Comparison of ENCODE assay signal across 22 mouse cellular contexts in genomic region chr4:154915286-154915685, GRCm38 (mm10). TPM values are rescaled to one million over a fixed set of nuclear protein-coding genes. Genes with fewer than 3 reads are reported as not detected.
DNase-seq lines count a peak whose midpoint lies in the region; ATAC-seq and TF ChIP-seq lines count a peak whose summit lies in the region.
"Had no signal": no experiment of that assay in that cellular context is flagged by ENCODE, and none has a peak within 500 bp of the region (broad histone marks: within the 10 kb centered on the region; RNA-seq: fewer than 3 reads in every experiment).

No protein-coding gene starts in this region.

- 0 out of 2 replicates have a peak, but pooled peaks cover 3% of the 10 kb centered on the region for H3K9me3 ChIP-seq in intestine, postnatal 0 days (ENCODE audit: control insufficient read depth)
- H3K9me3 ChIP-seq in intestine, embryonic 15.5 days, result no peaks in the 10 kb centered on the region
- H3K9me3 ChIP-seq in liver, postnatal 0 days (ENCODE audit: low read length), result peaks cover 5% of the 10 kb centered on the region; the same call in 1 of the 2 replicates
- H3K9me3 ChIP-seq: embryonic facial prominence, embryonic 10.5 days; hindbrain, embryonic 15.5 days; limb, embryonic 12.5 days; midbrain, embryonic 12.5 days; neural tube, embryonic 15.5 days had no signal

- no peak for TF ChIP-seq CTCF in intestine, postnatal 0 days (IDR thresholded peaks at IDR 0.05; ENCODE audit: low read depth)
- TF ChIP-seq CTCF in spleen, adult 2 months (IDR thresholded peaks at IDR 0.05; ENCODE audit: extremely low read depth, insufficient read depth, insufficient read length, insufficient replicate concordance), result no peak
- TF ChIP-seq CTCF in liver, postnatal 0 days (IDR thresholded peaks at IDR 0.05; ENCODE audit: low read depth), result no peak

- no peak for TF ChIP-seq EP300 in liver, postnatal 0 days (IDR thresholded peaks at IDR 0.05; ENCODE audit: low read depth)

- intact Hi-C loops in left cerebral cortex, postnatal 10 days (cut with DNase I), result no loop called here

- H3K4me3 ChIP-seq in intestine, postnatal 0 days (ENCODE audit: low read depth, low read length), result no peak overlapping the region
- no peak overlapping the region for H3K4me3 ChIP-seq in intestine, embryonic 15.5 days (replicated peaks)
- no peak overlapping the region for H3K4me3 ChIP-seq in spleen, adult 2 months (ENCODE audit: extremely low read depth, insufficient read depth, insufficient read length)
- no peak overlapping the region for H3K4me3 ChIP-seq in liver, postnatal 0 days (ENCODE audit: low read depth, low read length)
- H3K4me3 ChIP-seq: embryonic facial prominence, embryonic 10.5 days; hindbrain, embryonic 15.5 days; limb, embryonic 12.5 days; midbrain, embryonic 12.5 days; neural tube, embryonic 15.5 days had no signal

- no peak overlapping the region for H3K9ac ChIP-seq in intestine, postnatal 0 days (ENCODE audit: low read depth, low read length)
- no peak overlapping the region for H3K9ac ChIP-seq in intestine, embryonic 15.5 days
- H3K9ac ChIP-seq in liver, postnatal 0 days (replicated peaks), result no peak overlapping the region
- H3K9ac ChIP-seq: hindbrain, embryonic 15.5 days; limb, embryonic 12.5 days; lung, embryonic 14.5 days; midbrain, embryonic 12.5 days; neural tube, embryonic 15.5 days had no signal

- no peak for TF ChIP-seq POLR2A in spleen, adult 2 months (IDR thresholded peaks at IDR 0.05; ENCODE audit: low read depth, low read length)

- no peak for DNase-seq in spleen, adult 2 months (ENCODE audit: low read depth in 1 of 2, low spot score in 2 of 2)
- no peak for DNase-seq in spleen, adult 18-20 months
- DNase-seq in liver, postnatal 0 days, result no peak
- DNase-seq in left cerebral cortex, postnatal 10 days (ENCODE audit: extremely low spot score in 1 of 2, low spot score in 2 of 2), result no peak
- DNase-seq in lung, adult 18-20 months, result no peak
- DNase-seq: adrenal gland, postnatal 25 days; cerebellum, adult 9-11 months; gastrocnemius, postnatal 25 days; heart, postnatal 4 days; lung, embryonic 14.5 days; right cerebral cortex, adult 18-20 months had no signal

- WGBS in intestine, postnatal 0 days, result 60% methylated on average over 10 of the region's 10 CpGs
- 74% methylated on average over 10 of the region's 10 CpGs for WGBS in intestine, embryonic 15.5 days
- WGBS in spleen, adult 2 months, result 19% methylated on average over 10 of the region's 10 CpGs
- WGBS in liver, postnatal 0 days (ENCODE audit: insufficient replicate concordance), result 38% methylated on average over 10 of the region's 10 CpGs

- peak overlapping the region; percentile 17 for H3K4me2 ChIP-seq in intestine, postnatal 0 days (replicated peaks; ENCODE audit: low read depth)
- no peak overlapping the region for H3K4me2 ChIP-seq in intestine, embryonic 15.5 days (replicated peaks)
- H3K4me2 ChIP-seq in liver, postnatal 0 days (ENCODE audit: low read depth, low read length), result no peak overlapping the region
- H3K4me2 ChIP-seq: hindbrain, embryonic 15.5 days; limb, embryonic 12.5 days; lung, embryonic 14.5 days; midbrain, embryonic 12.5 days; neural tube, embryonic 15.5 days had no signal

- H3K27ac ChIP-seq in intestine, postnatal 0 days (ENCODE audit: low read depth, low read length), result peak overlapping the region; percentile 60
- no peak overlapping the region for H3K27ac ChIP-seq in intestine, embryonic 15.5 days
- H3K27ac ChIP-seq in spleen, adult 2 months (ENCODE audit: insufficient read depth, low read length), result 0 out of 2 replicates have a peak overlapping the region, but pooled peaks have one; percentile 30
- H3K27ac ChIP-seq in liver, postnatal 0 days (ENCODE audit: low read depth), result 0 out of 2 replicates have a peak overlapping the region, but pooled peaks have one; percentile 30
- H3K27ac ChIP-seq: embryonic facial prominence, embryonic 10.5 days; hindbrain, embryonic 15.5 days; kidney, postnatal 0 days; limb, embryonic 12.5 days; midbrain, embryonic 12.5 days; neural tube, embryonic 15.5 days had no signal

- H3K36me3 ChIP-seq in intestine, postnatal 0 days (ENCODE audit: control insufficient read depth, insufficient read depth), result peaks cover 5% of the 10 kb centered on the region
- no peaks in the 10 kb centered on the region for H3K36me3 ChIP-seq in intestine, embryonic 15.5 days
- H3K36me3 ChIP-seq in spleen, adult 2 months (ENCODE audit: control insufficient read depth, insufficient read depth, low read length), result peaks cover 14% of the 10 kb centered on the region
- peaks cover 45% of the 10 kb centered on the region for H3K36me3 ChIP-seq in liver, postnatal 0 days (replicated peaks; ENCODE audit: insufficient read depth, low read length)
- H3K36me3 ChIP-seq: embryonic facial prominence, embryonic 10.5 days; hindbrain, embryonic 15.5 days; limb, embryonic 12.5 days; midbrain, embryonic 12.5 days; neural tube, embryonic 15.5 days had no signal

- peaks cover 33% of the 10 kb centered on the region for H3K4me1 ChIP-seq in intestine, postnatal 0 days (replicated peaks; ENCODE audit: control insufficient read depth, insufficient read depth, low read length)
- peaks cover 19% of the 10 kb centered on the region for H3K4me1 ChIP-seq in intestine, embryonic 15.5 days (replicated peaks)
- peaks cover 2% of the 10 kb centered on the region; the same call in 1 of the 2 replicates for H3K4me1 ChIP-seq in spleen, adult 2 months (ENCODE audit: control insufficient read depth, insufficient read depth, insufficient read length)
- H3K4me1 ChIP-seq in liver, postnatal 0 days (ENCODE audit: insufficient read depth), result peaks cover 42% of the 10 kb centered on the region
- H3K4me1 ChIP-seq: hindbrain, embryonic 15.5 days had no signal

- ATAC-seq in intestine, postnatal 0 days, result peak; percentile 21
- no peak for ATAC-seq in intestine, embryonic 15.5 days
- ATAC-seq in liver, postnatal 0 days, result no peak
- no peak for ATAC-seq in megakaryocyte-erythroid progenitor cell, adult 5-6 weeks (replicated peaks; ENCODE audit: low FRiP score, low TSS enrichment, poor library complexity, severe bottlenecking)
- ATAC-seq: forebrain, embryonic 16.5 days had no signal

- H3K27me3 ChIP-seq in intestine, postnatal 0 days (replicated peaks; ENCODE audit: control insufficient read depth, insufficient read depth, low read length), result no peaks in the 10 kb centered on the region
- H3K27me3 ChIP-seq in intestine, embryonic 15.5 days (replicated peaks), result no peaks in the 10 kb centered on the region
- H3K27me3 ChIP-seq in spleen, adult 2 months (ENCODE audit: control insufficient read depth, insufficient read depth, low read length), result no peaks in the 10 kb centered on the region
- H3K27me3 ChIP-seq in liver, postnatal 0 days (ENCODE audit: insufficient read depth, low read length), result no peaks in the 10 kb centered on the region
- H3K27me3 ChIP-seq: hindbrain, embryonic 15.5 days; limb, embryonic 12.5 days; neural tube, embryonic 15.5 days had no signal

RNA-seq across cellular contexts. Expression of gene Tnfrsf14, which starts 13.1 kb away (rescaled TPM):
- 1.9 and 2.9 TPM in 2 replicates for polyA plus RNA-seq in intestine, postnatal 0 days (2015; fragmentation: Nextera tagmentation; extraction: Ambion mirVana)
- 3.0 and 3.6 TPM in 2 replicates for polyA plus RNA-seq in intestine, embryonic 15.5 days (2015; fragmentation: Nextera tagmentation; extraction: Ambion mirVana)
- polyA plus RNA-seq in spleen, adult 2 months (2012; rRNA removed), result 210 and 232 TPM in 2 replicates
- 17.2 and 20.0 TPM in 2 replicates for polyA plus RNA-seq in liver, postnatal 0 days (2015; fragmentation: Nextera tagmentation; extraction: Ambion mirVana)
- under 1 TPM; 0.61 to 0.99 TPM for total RNA-seq in left cerebral cortex, postnatal 10 days (2021)
- 133 and 270 TPM in 2 replicates for total RNA-seq in megakaryocyte-erythroid progenitor cell, adult 5-6 weeks (2014; fragmentation: Nextera tagmentation)
- total RNA-seq in megakaryocyte-erythroid progenitor cell, adult 5-6 weeks (2017), result 78.8 and 149 TPM in 2 replicates

RNA-seq across cellular contexts. Expression of gene Fam213b, which starts 16.4 kb away (rescaled TPM):
- polyA plus RNA-seq in intestine, postnatal 0 days (2015; fragmentation: Nextera tagmentation; extraction: Ambion mirVana), result 66.9 and 68.5 TPM in 2 replicates
- polyA plus RNA-seq in intestine, embryonic 15.5 days (2015; fragmentation: Nextera tagmentation; extraction: Ambion mirVana), result 32.0 and 37.2 TPM in 2 replicates
- 22.2 and 33.6 TPM in 2 replicates for polyA plus RNA-seq in spleen, adult 2 months (2012; rRNA removed)
- 5.9 and 6.5 TPM in 2 replicates for polyA plus RNA-seq in liver, postnatal 0 days (2015; fragmentation: Nextera tagmentation; extraction: Ambion mirVana)
- total RNA-seq in left cerebral cortex, postnatal 10 days (2021), result 10 to 100 TPM; 25.5 to 26.0 TPM
- total RNA-seq in megakaryocyte-erythroid progenitor cell, adult 5-6 weeks (2014; fragmentation: Nextera tagmentation), result 1.6 TPM in 1 of 2 replicates, not detected in the other
- 0.94 and 1.1 TPM in 2 replicates for total RNA-seq in megakaryocyte-erythroid progenitor cell, adult 5-6 weeks (2017)

RNA-seq across cellular contexts. Expression of gene Hes5, which starts 45.4 kb away (rescaled TPM):
- 0.20 and 0.29 TPM in 2 replicates for polyA plus RNA-seq in intestine, postnatal 0 days (2015; fragmentation: Nextera tagmentation; extraction: Ambion mirVana)
- polyA plus RNA-seq in intestine, embryonic 15.5 days (2015; fragmentation: Nextera tagmentation; extraction: Ambion mirVana), result 1.8 and 2.5 TPM in 2 replicates
- 5.4 and 10.5 TPM in 2 replicates for polyA plus RNA-seq in spleen, adult 2 months (2012; rRNA removed)
- 0.15 and 0.21 TPM in 2 replicates for polyA plus RNA-seq in liver, postnatal 0 days (2015; fragmentation: Nextera tagmentation; extraction: Ambion mirVana)
- total RNA-seq in left cerebral cortex, postnatal 10 days (2021), result 10 to 100 TPM; 33.3 to 61.6 TPM
- total RNA-seq in megakaryocyte-erythroid progenitor cell, adult 5-6 weeks (2014; fragmentation: Nextera tagmentation), result not detected in 2 replicates
- total RNA-seq in megakaryocyte-erythroid progenitor cell, adult 5-6 weeks (2017), result not detected in 2 replicates
- total RNA-seq: adrenal gland, postnatal 25 days; gastrocnemius, postnatal 25 days; heart, postnatal 4 days had no signal

RNA-seq across cellular contexts. Expression of gene Mmel1, which starts 45.9 kb away (rescaled TPM):
- polyA plus RNA-seq in intestine, postnatal 0 days (2015; fragmentation: Nextera tagmentation; extraction: Ambion mirVana), result 0.22 and 0.44 TPM in 2 replicates
- 0.20 and 0.34 TPM in 2 replicates for polyA plus RNA-seq in intestine, embryonic 15.5 days (2015; fragmentation: Nextera tagmentation; extraction: Ambion mirVana)
- 0.22 TPM in 2 replicates for polyA plus RNA-seq in spleen, adult 2 months (2012; rRNA removed)
- polyA plus RNA-seq in liver, postnatal 0 days (2015; fragmentation: Nextera tagmentation; extraction: Ambion mirVana), result 0.80 and 0.98 TPM in 2 replicates
- total RNA-seq in left cerebral cortex, postnatal 10 days (2021), result under 1 TPM; 0.22 to 0.51 TPM
- 5.5 TPM in 1 of 2 replicates, not detected in the other for total RNA-seq in megakaryocyte-erythroid progenitor cell, adult 5-6 weeks (2014; fragmentation: Nextera tagmentation)
- 0.46 and 0.94 TPM in 2 replicates for total RNA-seq in megakaryocyte-erythroid progenitor cell, adult 5-6 weeks (2017)
- polyA plus RNA-seq: intestine, embryonic 14.5 days; kidney, postnatal 0 days had no signal

RNA-seq across cellular contexts. Expression of gene Pank4, which starts 48.6 kb away (rescaled TPM):
- 10.9 and 11.5 TPM in 2 replicates for polyA plus RNA-seq in intestine, postnatal 0 days (2015; fragmentation: Nextera tagmentation; extraction: Ambion mirVana)
- polyA plus RNA-seq in intestine, embryonic 15.5 days (2015; fragmentation: Nextera tagmentation; extraction: Ambion mirVana), result 34.2 and 36.1 TPM in 2 replicates
- 58.0 and 69.5 TPM in 2 replicates for polyA plus RNA-seq in spleen, adult 2 months (2012; rRNA removed)
- 10.9 and 11.4 TPM in 2 replicates for polyA plus RNA-seq in liver, postnatal 0 days (2015; fragmentation: Nextera tagmentation; extraction: Ambion mirVana)
- total RNA-seq in left cerebral cortex, postnatal 10 days (2021), result 10 to 100 TPM; 30.6 to 31.9 TPM
- 71.5 and 97.3 TPM in 2 replicates for total RNA-seq in megakaryocyte-erythroid progenitor cell, adult 5-6 weeks (2014; fragmentation: Nextera tagmentation)
- 34.6 and 35.9 TPM in 2 replicates for total RNA-seq in megakaryocyte-erythroid progenitor cell, adult 5-6 weeks (2017)

Comparison
In these comparisons a context has a peak if more than half of its experiments do, and no peak if none do; other contexts are left out.
1. RNA of gene Tnfrsf14, which starts 13.1 kb away (polyA plus RNA-seq): 210 to 232 TPM in spleen, adult 2 months; 17.2 to 20.0 TPM in liver, postnatal 0 days, 3.0 to 3.6 TPM in intestine, embryonic 15.5 days and 1.9 to 2.9 TPM in intestine, postnatal 0 days; every median in the first group is over 10 times any median in the second.